Mouse (Mus musculus): ENCODE measurements around the gene A4galt.

GRCm38 (mm10) chr15:83298810-83299209 is 47.2 kb upstream of the A4galt start:
- TF ChIP-seq CTCF (IDR thresholded peaks at IDR 0.05; ENCODE audit: borderline replicate concordance, insufficient read depth, low read depth, low read length) (no peak), POLR2A (IDR thresholded peaks at IDR 0.05; ENCODE audit: borderline replicate concordance, insufficient read depth, low read length) (no peak)
